Mouse (Mus musculus) midbrain, embryonic 11.5 days (tissue): ENCODE measurements around the gene Cand1. TPM values are rescaled to one million over a fixed set of nuclear protein-coding genes. Genes with fewer than 3 reads are reported as not detected.

Source experiments
- ATAC-seq: fragments of 200-750 bp; cut with Nextera tagmentation; 2 replicates; pipeline ENCODE4 v1.8.0; 2017; ENCODE audit warnings: moderate TSS enrichment, moderate library complexity; ENCODE audit not compliant: low FRiP score
- DNase-seq: peaks from one replicate; pipeline ENCODE4 v3.0.0; 2015; ENCODE audit warnings: low spot score; ENCODE audit errors: missing footprints
- H3K27ac ChIP-seq: fragments of 300-500 bp; sonication (generic); 2 replicates; pipeline ENCODE4 v1.5.1; 2014; ENCODE audit warnings: low read depth, low read length
- H3K27me3 ChIP-seq: fragments of 300-500 bp; sonication (generic); 2 replicates; pipeline ENCODE4 v1.6.1; 2014; ENCODE audit warnings: mild to moderate bottlenecking, low read length, moderate library complexity, mixed read lengths; ENCODE audit not compliant: control insufficient read depth, insufficient read depth
- H3K36me3 ChIP-seq: fragments of 300-500 bp; sonication (generic); 2 replicates; pipeline ENCODE4 v1.6.1; 2014; ENCODE audit warnings: mild to moderate bottlenecking, low read length, moderate library complexity, mixed read lengths; ENCODE audit not compliant: control insufficient read depth, insufficient read depth
- H3K4me1 ChIP-seq: fragments of 300-500 bp; sonication (generic); 2 replicates; pipeline ENCODE4 v1.6.1; 2014; ENCODE audit warnings: low read length; ENCODE audit not compliant: control insufficient read depth, insufficient read depth
- H3K4me2 ChIP-seq: fragments of 300-500 bp; sonication (generic); 2 replicates; pipeline ENCODE4 v1.6.1; 2014; ENCODE audit warnings: mild to moderate bottlenecking, moderate library complexity
- H3K4me3 ChIP-seq: fragments of 300-500 bp; sonication (generic); 2 replicates; pipeline ENCODE4 v1.5.1; 2014; ENCODE audit warnings: low read depth, low read length
- H3K9ac ChIP-seq: fragments of 300-500 bp; sonication (generic); 2 replicates; pipeline ENCODE4 v1.6.1; 2014; ENCODE audit warnings: low read length
- H3K9me3 ChIP-seq: fragments of 300-500 bp; sonication (generic); 2 replicates; pipeline ENCODE4 v1.6.1; 2016; ENCODE audit warnings: low read length; ENCODE audit not compliant: control insufficient read depth
- WGBS: fragments of 180-500 bp; shearing (Covaris S2); extraction: QIAGEN DNeasy Blood & Tissue Kit; methylation state at CpG from one replicate; pipeline ENCODE4 v1.1.7; 2014; 5-methylcytosine and 5-hydroxymethylcytosine counted together
- polyA plus RNA-seq: library from polyadenylated mRNA; unstranded; fragments of >200 nt; fragmentation: Nextera tagmentation; extraction: Ambion mirVana; gene quantifications from 2 replicates; pipeline ENCODE4 v1.2.1, GENCODE M21; 2014

Gene Cand1
- polyA plus RNA-seq: 115 and 123 TPM in 2 replicates

GRCm38 (mm10) chr10:119239969-119240721, at the start of gene Cand1:
Cand1 (minus strand) TSS chr10:119240055.
- WGBS: under 1% methylated on average over 63 of the region's 67 CpGs
- no peaks in the 10 kb centered on the region for H3K27me3 ChIP-seq
- ATAC-seq (peak; percentile 97), DNase-seq (peak; percentile 100)
- peak within 1 kb of the TSS; percentile 66 for H3K4me2 ChIP-seq
- H3K4me1 ChIP-seq: peaks cover 10% of the 10 kb centered on the region
- H3K9me3 ChIP-seq: no peaks in the 10 kb centered on the region
- H3K36me3 ChIP-seq: peaks cover 2% of the 10 kb centered on the region; the same call in 1 of the 2 replicates
- H3K9ac ChIP-seq: peak within 1 kb of the TSS; percentile 92
- H3K4me3 ChIP-seq: peak within 1 kb of the TSS; percentile 92
- H3K27ac ChIP-seq: peak within 1 kb of the TSS; percentile 92

- Histone ChIP-seq H3K4me3 (no peak overlapping the region), H3K4me1 (no peaks in the 10 kb centered on the region), H3K9me3 (no peaks in the 10 kb centered on the region), H3K27me3 (no peaks in the 10 kb centered on the region), H3K9ac (no peak overlapping the region), H3K36me3 (no peaks in the 10 kb centered on the region), H3K4me2 (no peak overlapping the region), H3K27ac (no peak overlapping the region)
- WGBS: 87% methylated on average over 10 of the region's 10 CpGs
- ATAC-seq: no peak
- no peak for DNase-seq
Observed at GRCm38 (mm10) chr10:119278871-119279270, 39.0 kb upstream of the Cand1 start.

GRCm38 (mm10) chr10:119274333-119274732, 34.5 kb upstream of the Cand1 start:
- ATAC-seq: no peak
- H3K4me3 ChIP-seq: no peak overlapping the region
- 94% methylated on average over 6 of the region's 6 CpGs for WGBS
- DNase-seq: no peak
- H3K9me3 ChIP-seq: no peaks in the 10 kb centered on the region
- no peaks in the 10 kb centered on the region for H3K36me3 ChIP-seq
- no peak overlapping the region for H3K27ac ChIP-seq
- H3K27me3 ChIP-seq: no peaks in the 10 kb centered on the region
- no peak overlapping the region for H3K9ac ChIP-seq
- no peak overlapping the region for H3K4me2 ChIP-seq
- 0 out of 2 replicates have a peak, but pooled peaks cover 2% of the 10 kb centered on the region for H3K4me1 ChIP-seq

- no peaks in the 10 kb centered on the region for H3K27me3 ChIP-seq
- DNase-seq (peak; percentile 54), ATAC-seq (no peak)
- no peak overlapping the region for H3K9ac ChIP-seq
- no peak overlapping the region for H3K27ac ChIP-seq
- H3K36me3 ChIP-seq: no peaks in the 10 kb centered on the region
- 89% methylated on average over 10 of the region's 10 CpGs for WGBS
- H3K4me1 ChIP-seq: 0 out of 2 replicates have a peak, but pooled peaks cover 2% of the 10 kb centered on the region
- H3K4me3 ChIP-seq: no peak overlapping the region
- H3K4me2 ChIP-seq: no peak overlapping the region
- H3K9me3 ChIP-seq: no peaks in the 10 kb centered on the region
Observed at GRCm38 (mm10) chr10:119272536-119272935, 32.7 kb upstream of the Cand1 start.

GRCm38 (mm10) chr10:119272005-119272404, 32.1 kb upstream of the Cand1 start:
- no peaks in the 10 kb centered on the region for H3K27me3 ChIP-seq
- no peak overlapping the region for H3K27ac ChIP-seq
- H3K4me1 ChIP-seq: 0 out of 2 replicates have a peak, but pooled peaks cover 2% of the 10 kb centered on the region
- no peaks in the 10 kb centered on the region for H3K36me3 ChIP-seq
- 96% methylated on average over 10 of the region's 10 CpGs for whole genome bisulfite sequencing
- no peak overlapping the region for H3K9ac ChIP-seq
- no peak overlapping the region for H3K4me2 ChIP-seq
- no peaks in the 10 kb centered on the region for H3K9me3 ChIP-seq
- DNase-seq (peak; percentile 59), ATAC-seq (no peak)
- H3K4me3 ChIP-seq: no peak overlapping the region

GRCm38 (mm10) chr10:119271101-119271500, 31.2 kb upstream of the Cand1 start:
- no peak overlapping the region for H3K27ac ChIP-seq
- 0 out of 2 replicates have a peak, but pooled peaks have one; percentile 27 for ATAC-seq
- WGBS: 88% methylated on average over 10 of the region's 10 CpGs

GRCm38 (mm10) chr10:119270384-119270985, 30.6 kb upstream of the Cand1 start:
- WGBS: 56% methylated on average over 12 of the region's 12 CpGs
- peak; percentile 82 for ATAC-seq

More at GRCm38 (mm10) chr10:119271101-119271500, 31.2 kb upstream of the Cand1 start:
- no peaks in the 10 kb centered on the region for H3K9me3 ChIP-seq
- H3K4me3 ChIP-seq: no peak overlapping the region
- no peaks in the 10 kb centered on the region for H3K36me3 ChIP-seq
- H3K27me3 ChIP-seq: no peaks in the 10 kb centered on the region
- no peak overlapping the region for H3K4me2 ChIP-seq
- H3K9ac ChIP-seq: no peak overlapping the region
- peak; percentile 67 for DNase-seq
- 0 out of 2 replicates have a peak, but pooled peaks cover 2% of the 10 kb centered on the region for H3K4me1 ChIP-seq

GRCm38 (mm10) chr10:119264761-119265160, 24.9 kb upstream of the Cand1 start:
- Histone ChIP-seq H3K4me1 (no peaks in the 10 kb centered on the region), H3K27me3 (no peaks in the 10 kb centered on the region), H3K9me3 (no peaks in the 10 kb centered on the region), H3K4me2 (no peak overlapping the region), H3K4me3 (no peak overlapping the region), H3K36me3 (no peaks in the 10 kb centered on the region), H3K9ac (no peak overlapping the region), H3K27ac (no peak overlapping the region)
- 78% methylated on average over 7 of the region's 7 CpGs for WGBS
- DNase-seq (peak; percentile 75), ATAC-seq (no peak)

More at GRCm38 (mm10) chr10:119270384-119270985, 30.6 kb upstream of the Cand1 start:
- DNase-seq: peak; percentile 84
- Histone ChIP-seq H3K4me3 (no peak overlapping the region), H3K36me3 (no peaks in the 10 kb centered on the region), H3K9ac (no peak overlapping the region), H3K4me2 (no peak overlapping the region), H3K9me3 (no peaks in the 10 kb centered on the region), H3K4me1 (0 out of 2 replicates have a peak, but pooled peaks cover 2% of the 10 kb centered on the region), H3K27ac (no peak overlapping the region), H3K27me3 (no peaks in the 10 kb centered on the region)

- Histone ChIP-seq H3K9ac (no peak overlapping the region), H3K9me3 (no peaks in the 10 kb centered on the region), H3K4me2 (no peak overlapping the region), H3K36me3 (no peaks in the 10 kb centered on the region), H3K27me3 (no peaks in the 10 kb centered on the region), H3K4me3 (no peak overlapping the region), H3K4me1 (no peaks in the 10 kb centered on the region), H3K27ac (no peak overlapping the region)
- DNase-seq: no peak
- no peak for ATAC-seq
- 87% methylated on average over 5 of the region's 5 CpGs for WGBS
Observed at GRCm38 (mm10) chr10:119262821-119263220, 23.0 kb upstream of the Cand1 start.
